Mouse (Mus musculus): ENCODE measurements around the gene Zc3hav1. TPM values are rescaled to one million over a fixed set of nuclear protein-coding genes. Genes with fewer than 3 reads are reported as not detected.
"Not testable (repeated sequence)": the region's sequence is repeated elsewhere in the genome, so short reads cannot be mapped to it uniquely, and the experiment has no call there.

Zc3hav1 gene
- total RNA-seq (2021), result 10 to 100 TPM; 12.6 to 15.3 TPM

DNA sequence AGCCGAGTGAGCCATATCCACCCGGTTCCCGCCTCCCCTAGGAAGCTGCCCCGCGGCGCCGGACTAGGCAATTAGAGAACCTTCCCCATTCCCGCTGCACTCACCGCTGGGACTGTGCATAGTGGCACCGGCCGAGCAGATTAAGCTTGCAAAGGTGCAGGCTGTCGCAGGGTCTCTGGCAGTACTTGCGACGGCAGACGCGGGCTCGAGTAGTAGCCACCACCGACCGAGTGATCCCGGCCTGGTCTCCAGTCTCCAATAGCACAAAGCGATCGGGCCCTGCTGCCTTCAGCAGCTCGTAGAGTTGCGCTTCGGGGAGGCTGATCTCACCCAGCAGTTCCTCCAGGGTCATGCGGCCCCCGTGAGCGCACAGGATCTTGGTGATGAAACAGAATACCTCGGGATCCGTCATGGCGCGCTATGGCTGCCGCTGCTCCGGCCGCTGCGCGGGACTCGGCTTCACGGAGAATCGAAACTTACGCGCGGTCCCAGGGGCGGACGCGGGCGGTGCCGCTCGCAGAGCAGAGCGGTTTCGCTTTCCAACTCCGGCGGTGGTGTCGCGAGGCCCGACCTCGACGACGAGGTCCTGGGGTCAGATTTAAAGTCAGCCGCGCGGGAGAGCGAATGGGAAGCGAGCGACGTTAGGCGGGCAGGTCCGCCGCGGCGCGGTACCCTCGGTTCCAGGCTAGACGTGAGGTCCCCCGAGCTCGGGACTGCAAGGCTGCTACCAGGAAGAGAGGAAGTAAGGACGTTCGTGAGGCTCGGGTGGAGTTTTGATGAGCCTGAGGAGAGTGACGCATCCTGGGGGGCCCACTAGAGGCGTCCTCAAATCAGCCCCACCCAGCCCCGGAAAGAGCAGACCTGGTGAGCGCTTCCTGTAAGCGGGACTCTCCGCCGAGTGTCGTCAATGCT lies at the start of gene Zc3hav1:
Gene Zc3hav1, minus strand, starts transcription at position 793 of the 912 bp plus-strand sequence.
- intact Hi-C loops (cut with DNase I), result loop anchor here (5.0 kb wide), 1 partner anchor 78 kb away; the partner anchor contains the start of gene Ubn2
- DNase-seq (ENCODE audit: low spot score), result peak; percentile 77

DNA sequence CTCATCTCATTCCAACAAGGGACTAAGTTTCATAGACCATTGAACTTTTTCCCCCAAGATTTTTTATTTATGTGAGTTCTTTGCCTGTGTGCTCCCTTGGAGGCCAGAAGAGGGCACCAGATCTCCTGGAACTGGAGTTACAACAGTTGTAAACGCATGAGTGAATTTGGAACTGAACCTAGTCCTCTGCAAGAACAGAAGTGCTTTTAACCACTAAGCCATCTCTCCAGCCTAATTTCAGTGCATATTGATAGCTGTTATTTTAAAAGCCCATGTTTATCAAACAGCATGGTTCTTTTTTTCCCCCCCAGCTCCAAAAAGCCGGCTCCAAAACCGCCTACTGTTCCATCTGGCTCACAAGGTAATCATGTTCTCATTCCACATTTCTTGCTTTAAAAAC lies 35.3 kb upstream of the Zc3hav1 start:
- DNase-seq (ENCODE audit: low spot score), result no peak
- intact Hi-C loops (cut with DNase I), result no loop called here

DNA sequence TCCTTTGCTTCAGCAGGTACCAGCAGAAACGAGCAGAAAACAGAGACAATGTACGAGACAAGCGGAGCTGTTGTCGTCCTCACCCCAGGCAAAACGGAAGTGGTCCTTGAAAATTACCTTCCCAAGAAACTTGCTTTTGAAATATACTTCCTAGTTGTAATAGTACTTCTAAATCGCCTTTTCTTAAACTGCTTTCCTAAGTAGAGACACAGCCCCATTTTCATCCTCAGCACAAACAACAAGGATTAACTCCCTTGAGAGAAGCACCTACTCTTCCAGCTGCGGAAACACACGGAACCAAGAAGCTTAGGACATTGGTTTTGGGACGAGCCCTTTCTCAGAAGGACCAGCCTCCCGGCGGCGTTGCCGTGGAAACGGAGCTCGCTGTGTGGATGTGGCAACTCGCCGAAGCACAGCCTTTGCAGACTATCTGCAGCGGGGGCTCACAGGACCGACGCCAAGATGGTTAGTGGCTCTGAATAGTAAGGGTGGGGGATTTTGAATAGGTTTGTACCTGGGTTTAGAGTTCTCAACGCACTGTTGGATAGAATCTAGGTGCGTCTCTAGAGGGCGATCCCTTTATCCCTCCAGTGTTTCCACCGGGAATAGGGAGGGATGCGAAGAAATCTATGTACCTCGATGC lies 26.8 kb upstream of the Zc3hav1 start, which contains the start of gene Ttc26:
Gene Ttc26, plus strand, starts transcription at position 341 of the 643 bp plus-strand sequence.
- DNase-seq (ENCODE audit: low spot score), result peak; percentile 60
- intact Hi-C loops (cut with DNase I), result loop anchor here (5.0 kb wide), 2 partner anchors 51 to 151 kb away; partner anchors contain the start of genes Fmc1 and Ubn2

DNA sequence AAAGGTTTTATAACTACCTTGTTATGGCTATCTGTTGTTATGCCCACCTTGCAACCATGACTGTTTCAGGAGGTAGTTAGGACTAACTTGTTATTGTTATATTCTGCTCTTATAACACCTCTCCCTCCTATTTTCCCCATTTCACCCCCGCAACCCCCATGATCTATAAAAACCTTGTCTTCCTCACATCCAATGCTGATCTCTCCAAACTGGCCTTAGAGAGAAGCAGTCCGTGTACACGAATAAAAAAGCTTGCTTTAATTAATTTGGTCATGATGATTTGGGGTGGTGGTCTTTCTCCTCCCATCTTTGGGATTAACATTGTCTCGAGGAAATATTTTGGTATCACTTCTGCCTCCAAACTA lies 26.3 kb upstream of the Zc3hav1 start:
- no peak for DNase-seq (ENCODE audit: low spot score)
- intact Hi-C loops (cut with DNase I), result loop anchor here (5.0 kb wide), 2 partner anchors 52 to 152 kb away; partner anchors contain the start of genes Fmc1 and Ubn2

DNA sequence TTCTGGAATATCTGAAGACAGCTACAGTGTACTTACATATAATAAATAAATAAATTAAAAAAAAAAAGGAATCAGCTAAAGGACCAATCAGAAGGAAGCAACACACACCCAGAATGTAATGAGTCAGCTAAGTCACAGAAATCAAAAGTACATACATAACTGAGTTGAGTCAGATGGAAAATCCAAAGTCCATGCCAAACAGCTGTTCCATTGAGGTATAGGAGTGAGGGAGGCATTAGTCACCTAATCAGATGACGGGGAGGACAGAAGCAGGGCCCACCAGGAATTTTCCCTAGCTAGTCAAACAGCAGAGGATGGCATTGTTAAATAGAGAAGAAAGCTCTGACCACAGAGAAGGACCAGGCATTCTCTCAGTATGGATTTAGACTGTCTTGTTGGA lies 19.9 kb upstream of the Zc3hav1 start:
- no peak for DNase-seq (ENCODE audit: low spot score)
- intact Hi-C loops (cut with DNase I), result no loop called here

DNA sequence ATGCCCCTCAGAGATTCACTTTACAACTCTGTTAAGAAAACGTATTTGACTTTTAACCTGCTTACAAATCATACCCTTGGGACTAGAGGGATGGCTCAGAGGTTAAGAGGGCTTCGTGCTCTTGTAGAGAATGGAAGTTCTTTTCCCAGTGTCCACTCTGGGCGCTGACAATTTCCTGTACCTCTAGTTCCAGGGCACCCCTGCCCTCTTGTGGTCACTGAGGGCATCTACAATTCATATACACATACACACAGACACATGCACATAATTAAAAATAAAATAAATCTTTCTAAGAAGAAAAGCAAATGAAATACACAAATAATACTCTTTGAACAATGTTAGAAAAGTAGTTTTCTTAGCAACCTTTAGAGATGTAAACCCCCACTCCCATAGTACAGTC lies 15.5 kb upstream of the Zc3hav1 start:
- intact Hi-C loops (cut with DNase I), result no loop called here

DNA sequence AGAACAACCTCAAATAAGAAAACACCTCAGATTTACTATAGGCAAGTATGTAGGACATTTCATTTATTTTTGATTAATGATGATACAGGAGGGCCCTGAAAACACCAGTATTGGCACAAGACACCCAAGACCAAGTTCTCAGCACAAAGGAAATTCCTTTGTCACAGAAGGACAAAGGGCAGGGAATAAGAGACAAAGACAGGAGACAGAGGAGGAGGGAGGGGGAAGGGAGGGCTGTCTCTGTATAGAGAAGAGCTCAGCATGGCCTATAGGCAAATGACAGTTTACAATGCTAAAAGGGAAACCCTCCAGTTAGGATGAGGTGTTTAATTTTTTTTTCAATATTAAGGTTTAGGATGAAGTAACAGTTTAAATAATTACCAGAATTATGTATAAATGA lies 9.7 kb upstream of the Zc3hav1 start:
- intact Hi-C loops (cut with DNase I), result no loop called here
- no peak for DNase-seq (ENCODE audit: low spot score)

More for the DNA sequence above, 15.5 kb upstream of the Zc3hav1 start:
- DNase-seq (ENCODE audit: low spot score), result no peak

DNA sequence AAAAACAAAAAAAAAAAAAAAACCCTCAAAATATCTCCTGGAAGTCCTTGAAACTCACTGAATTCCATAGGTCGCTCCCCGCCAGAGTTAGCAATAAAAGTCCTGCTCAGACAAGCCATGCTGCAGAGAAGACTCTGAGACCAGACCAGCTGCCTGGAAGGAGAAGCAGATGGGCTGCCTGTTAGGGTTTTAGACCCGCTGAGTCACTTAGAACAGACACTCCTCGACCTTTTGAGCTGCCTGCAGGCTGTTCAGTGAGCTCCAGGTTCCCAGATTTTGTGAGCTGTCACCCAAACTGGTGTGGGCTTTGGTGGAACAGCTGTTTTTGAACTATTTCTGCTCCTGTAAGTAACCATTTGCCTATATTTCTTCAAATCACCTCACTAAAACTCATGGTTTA lies 9.0 kb upstream of the Zc3hav1 start:
- DNase-seq (ENCODE audit: low spot score), result no peak
- intact Hi-C loops (cut with DNase I), result no loop called here

DNA sequence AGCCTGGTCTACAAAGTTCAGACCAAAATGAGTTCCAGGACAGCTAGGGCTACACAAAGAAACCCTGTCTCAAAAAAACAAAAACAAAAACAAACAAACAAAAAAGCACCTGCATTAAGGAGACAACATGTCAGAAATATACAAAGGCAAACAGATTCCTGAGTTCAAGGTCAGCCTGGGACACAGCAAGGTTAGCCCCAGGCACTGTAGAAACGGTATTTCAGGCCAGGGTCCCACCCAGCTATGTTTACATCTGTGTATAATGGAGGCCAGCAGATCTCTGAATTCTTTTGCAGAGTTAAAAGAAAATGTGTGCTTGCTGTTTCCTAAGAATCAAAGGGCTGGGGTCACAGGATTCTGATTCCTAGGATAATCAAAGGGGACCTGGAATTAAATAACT lies 7.5 kb upstream of the Zc3hav1 start:
- intact Hi-C loops (cut with DNase I), result no loop called here
- no peak for DNase-seq (ENCODE audit: low spot score)

DNA sequence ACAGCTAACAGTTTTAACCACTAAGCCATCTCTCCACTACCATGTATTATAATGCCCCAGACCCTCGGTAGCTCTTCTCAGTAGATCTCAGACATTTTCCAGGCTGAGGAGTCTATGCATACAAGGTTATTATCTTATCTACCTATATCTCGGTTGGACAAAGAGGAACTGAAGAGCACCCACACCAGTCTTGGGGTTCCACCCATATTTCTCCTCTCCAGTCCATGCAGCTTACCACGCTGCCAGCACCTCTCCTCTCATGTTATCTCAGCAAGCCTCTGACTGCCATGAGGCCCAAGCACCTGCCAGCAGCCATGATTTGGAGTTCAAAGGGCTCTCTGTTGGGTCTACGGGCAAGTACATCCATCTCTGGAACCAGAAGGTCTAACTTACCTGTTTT lies 6.7 kb upstream of the Zc3hav1 start:
- no peak for DNase-seq (ENCODE audit: low spot score)
- intact Hi-C loops (cut with DNase I), result no loop called here

DNA sequence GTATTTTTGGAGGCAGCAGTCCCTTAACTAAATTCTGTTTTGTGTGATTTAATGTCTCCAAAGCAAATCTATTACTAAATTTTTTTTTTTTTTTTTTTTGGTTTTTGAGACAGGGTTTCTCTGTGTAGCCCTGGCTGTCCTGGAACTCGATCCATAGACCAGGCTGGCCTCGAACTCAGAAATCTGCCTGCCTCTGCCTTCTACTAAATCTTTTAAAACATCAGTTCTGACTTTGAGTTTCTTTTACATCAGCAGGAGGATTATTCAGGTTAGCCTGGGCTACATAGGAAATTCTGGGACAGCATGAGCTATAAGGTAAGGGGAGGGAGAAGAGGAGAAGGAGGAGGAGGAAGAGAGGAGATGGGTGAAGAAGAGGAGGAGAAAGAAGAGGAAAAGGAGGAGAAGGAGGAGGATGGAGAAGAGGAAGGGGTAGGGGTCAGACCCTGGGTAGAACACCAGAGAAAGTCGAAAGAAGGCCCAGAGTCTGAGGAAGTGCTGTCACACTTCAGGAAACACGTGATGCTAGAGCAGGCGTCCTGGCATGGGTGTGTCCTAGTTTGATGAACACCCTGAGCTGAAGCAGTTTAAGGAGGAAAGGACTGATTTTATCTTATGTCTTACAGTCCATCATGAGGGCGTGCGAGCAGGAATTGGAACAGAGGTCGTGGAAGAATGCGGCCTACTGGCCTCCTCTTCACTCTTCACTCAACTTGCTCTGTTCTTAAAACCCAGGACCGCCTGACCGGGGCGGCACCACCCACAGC lies 5.5 kb upstream of the Zc3hav1 start:
- DNase-seq (ENCODE audit: low spot score), result no peak
- intact Hi-C loops (cut with DNase I), result loop anchor here (5.0 kb wide), 1 partner anchor 63 kb away; the partner anchor contains the start of gene Zc3hav1l

DNA sequence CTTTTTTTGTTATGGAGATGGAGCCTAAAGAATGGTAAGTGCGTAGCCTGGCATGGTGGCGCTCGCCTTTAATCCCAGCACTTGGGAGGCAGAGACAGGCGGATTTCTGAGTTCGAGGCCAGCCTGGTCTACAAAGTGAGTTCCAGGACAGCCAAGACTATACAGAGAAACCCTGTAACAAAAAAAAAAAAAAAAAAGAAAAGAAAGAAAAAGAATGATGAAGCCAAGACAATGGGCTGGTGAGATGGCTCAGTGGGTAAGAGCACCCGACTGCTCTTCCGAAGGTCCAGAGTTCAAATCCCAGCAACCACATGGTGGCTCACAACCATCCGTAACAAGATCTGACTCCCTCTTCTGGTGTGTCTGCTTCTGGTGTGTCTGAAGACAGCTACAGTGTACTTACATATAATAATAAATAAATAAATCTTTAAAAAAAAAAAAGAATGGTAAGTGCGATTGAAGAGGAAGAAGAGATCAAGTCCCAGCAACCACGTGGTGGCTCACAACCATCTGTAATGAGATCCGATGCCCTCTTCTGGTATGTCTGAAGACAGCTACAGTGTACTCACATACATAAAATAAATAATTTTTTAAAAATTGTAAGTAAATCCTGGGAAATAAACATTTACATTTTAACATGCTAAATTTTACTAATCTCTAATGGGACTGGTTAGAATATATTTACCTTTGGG lies 4.8 kb upstream of the Zc3hav1 start:
- not testable (repeated sequence) for DNase-seq (ENCODE audit: low spot score)
- intact Hi-C loops (cut with DNase I), result loop anchor here (5.0 kb wide), 1 partner anchor 62 kb away; the partner anchor contains the start of gene Zc3hav1l

DNA sequence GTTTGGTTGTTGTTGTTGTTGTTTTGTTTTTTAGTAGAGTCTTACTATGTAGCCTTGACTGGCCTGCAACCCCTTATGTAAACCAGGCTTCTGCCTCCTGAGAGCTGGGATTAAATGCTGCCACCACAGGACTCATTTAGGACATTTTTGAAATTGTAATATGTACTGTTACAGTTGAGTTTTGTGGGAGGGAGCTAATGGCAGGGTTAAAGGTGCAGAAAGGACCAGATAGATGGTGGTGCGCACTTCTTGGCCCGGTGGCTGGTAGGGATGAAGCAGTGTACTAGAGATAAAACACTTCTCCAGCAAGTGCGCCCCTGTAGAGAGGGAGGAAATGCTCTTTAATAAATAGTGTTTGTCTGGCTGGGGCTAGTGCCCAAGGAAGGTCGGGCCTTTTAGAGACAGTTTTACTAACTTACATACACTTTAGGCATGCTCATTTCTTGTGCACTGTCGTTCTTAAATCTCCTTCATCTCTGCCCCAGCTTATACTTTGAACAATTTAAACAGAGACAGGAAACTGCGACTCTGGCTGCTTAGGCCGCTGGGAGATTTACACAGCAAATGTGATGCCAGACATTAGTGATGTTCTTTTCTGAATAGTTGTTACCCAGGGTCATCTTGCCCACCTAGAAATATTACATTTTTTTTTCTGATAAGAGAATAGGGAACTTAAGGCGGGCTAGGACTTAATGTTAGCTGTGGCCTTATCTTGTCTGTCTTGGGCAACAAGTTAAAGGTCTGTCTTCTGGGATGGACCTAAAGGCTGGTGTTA lies 4.0 kb upstream of the Zc3hav1 start:
- no peak for DNase-seq (ENCODE audit: low spot score)
- intact Hi-C loops (cut with DNase I), result loop anchor here (5.0 kb wide), 1 partner anchor 61 kb away; the partner anchor contains the start of gene Zc3hav1l

DNA sequence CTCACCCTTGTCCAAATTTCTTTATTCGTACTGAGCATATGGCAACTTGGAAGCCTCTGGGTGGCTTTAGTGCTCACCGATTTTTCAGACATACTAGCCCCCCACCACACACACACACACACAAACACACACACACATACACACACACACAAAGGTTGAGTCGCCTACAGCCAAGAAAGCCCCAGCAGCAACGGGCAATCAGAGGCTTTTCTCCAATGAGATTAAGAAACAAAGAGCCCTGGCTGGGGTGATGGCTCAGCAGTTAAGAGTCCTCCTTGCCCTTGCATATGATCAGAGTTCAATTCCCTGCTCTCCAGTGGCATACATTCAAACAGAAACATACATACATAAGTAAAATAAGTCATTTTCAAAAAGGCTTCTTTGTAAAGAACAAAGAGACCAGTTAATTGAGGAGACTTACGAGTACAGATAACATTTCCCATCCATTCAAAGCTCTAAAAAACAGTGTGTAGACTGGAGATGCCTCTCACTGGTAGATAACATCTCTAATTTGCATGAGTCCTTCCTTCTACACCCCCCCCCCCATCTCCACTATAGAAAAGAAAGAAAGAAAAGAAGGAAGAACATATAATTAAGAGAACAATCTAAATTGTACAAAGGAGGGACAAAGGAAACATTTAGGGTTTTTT lies 3.3 kb upstream of the Zc3hav1 start:
- no peak for DNase-seq (ENCODE audit: low spot score)
- intact Hi-C loops (cut with DNase I), result loop anchor here (5.0 kb wide), 1 partner anchor 60 kb away; the partner anchor contains the start of gene Zc3hav1l

DNA sequence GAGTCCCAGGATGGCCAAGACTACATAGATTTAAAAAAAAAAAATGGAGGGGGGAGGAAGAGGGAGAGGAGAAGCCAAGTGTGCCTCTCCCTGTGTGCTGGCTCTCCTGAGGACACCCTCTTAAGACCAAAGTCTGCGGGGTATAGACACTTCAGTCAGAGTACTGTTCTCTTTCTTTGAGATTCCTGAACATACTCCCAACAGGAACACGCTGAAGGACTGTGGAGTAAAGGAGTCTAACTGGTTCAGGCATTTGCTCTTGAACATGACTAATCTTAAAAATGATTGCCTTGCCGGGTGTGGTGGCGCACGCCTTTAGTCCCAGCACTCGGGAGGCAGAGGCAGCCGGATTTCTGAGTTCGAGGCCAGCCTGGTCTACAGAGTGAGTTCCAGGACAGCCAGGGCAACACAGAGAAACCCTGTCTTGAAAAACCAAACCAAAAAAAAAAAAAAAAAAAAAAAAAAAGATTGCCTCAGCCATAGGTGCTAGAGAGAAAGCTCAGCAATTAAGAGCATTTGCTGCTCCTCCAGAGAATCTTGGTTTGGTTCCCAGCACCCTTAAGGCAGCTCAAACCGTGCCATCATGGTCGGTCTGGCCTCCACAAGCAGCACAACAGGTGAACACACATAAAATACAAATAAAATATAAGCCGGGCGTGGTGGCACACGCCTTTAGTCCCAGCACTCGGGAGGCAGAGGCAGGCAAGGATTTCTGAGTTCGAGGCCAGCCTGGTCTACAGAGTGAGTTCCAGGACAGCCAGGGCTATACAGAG lies 2.4 kb upstream of the Zc3hav1 start:
- intact Hi-C loops (cut with DNase I), result loop anchor here (5.0 kb wide), 1 partner anchor 60 kb away; the partner anchor contains the start of gene Zc3hav1l
- DNase-seq (ENCODE audit: low spot score), result not testable (repeated sequence)

DNA sequence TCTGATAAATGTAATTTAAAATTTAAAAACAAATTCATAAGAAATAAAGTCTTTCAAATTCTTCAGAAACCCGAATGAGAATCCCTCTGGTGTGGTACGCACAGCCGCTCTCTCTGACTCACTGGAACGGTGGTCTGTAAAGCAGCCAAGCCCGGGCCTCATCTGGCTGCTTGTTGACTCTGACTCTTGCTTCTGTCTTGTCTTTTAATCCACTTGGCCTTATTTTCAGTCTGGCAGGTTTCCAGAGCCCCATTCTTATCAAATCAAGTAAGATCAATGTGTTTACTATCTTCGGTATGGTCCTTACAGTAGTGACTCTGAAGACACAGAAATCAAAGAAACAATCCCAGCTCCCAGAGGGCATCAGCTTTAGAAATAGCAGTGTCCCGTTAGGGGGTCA lies 1.5 kb upstream of the Zc3hav1 start:
- no peak for DNase-seq (ENCODE audit: low spot score)
- intact Hi-C loops (cut with DNase I), result loop anchor here (5.0 kb wide), 1 partner anchor 59 kb away; the partner anchor contains the start of gene Zc3hav1l

DNA sequence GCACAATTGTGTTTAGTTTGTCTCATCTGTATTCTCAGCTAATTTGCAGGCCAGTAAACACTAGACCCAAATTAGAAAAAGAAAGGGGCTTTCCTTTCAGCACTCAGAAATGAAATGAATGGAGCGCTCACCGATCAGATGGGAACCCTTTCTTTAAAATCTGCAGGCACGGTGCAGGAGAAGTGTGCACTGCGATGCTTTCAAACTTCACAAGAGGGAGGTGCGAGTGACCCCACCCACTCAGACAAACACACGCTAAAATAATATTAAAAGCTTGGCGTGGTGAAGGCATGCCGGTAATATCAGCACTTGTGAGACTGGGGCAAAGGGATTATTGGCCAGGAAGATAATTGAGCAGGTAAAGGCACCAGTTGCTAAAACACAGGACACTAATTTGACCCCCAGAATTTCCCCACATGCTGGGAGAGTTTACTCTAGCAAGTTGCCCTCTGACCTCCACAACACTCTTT lies 986 bp upstream of the Zc3hav1 start:
- no peak for DNase-seq (ENCODE audit: low spot score)
- intact Hi-C loops (cut with DNase I), result loop anchor here (5.0 kb wide), 1 partner anchor 58 kb away; the partner anchor contains the start of gene Zc3hav1l

Measured in heart, postnatal 25 days (tissue).